Mouse (Mus musculus): ENCODE measurements around the gene Tmcc2.

DNA sequence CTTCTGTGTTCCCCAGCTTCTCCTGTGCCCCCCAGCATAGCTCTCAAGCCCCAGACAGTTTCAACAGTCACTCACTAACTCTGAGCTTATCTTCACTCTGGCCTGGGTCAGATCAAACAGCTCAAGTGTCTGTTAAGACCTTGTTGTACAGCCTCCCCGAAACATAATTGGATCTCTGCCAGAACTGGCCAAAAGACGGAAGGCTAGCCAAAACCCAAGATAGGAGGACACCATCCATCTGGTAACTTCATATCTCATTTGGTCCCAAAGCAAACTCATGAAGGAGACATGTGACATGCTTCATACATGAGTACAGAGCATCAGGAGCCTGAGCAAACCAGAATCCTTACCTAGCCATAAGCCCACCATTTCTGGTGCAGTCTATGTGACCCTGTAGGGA is 79.0 kb downstream of the Tmcc2 start:
- TF ChIP-seq CTCF (IDR thresholded peaks at IDR 0.05; ENCODE audit: low read depth) (no peak), EP300 (IDR thresholded peaks at IDR 0.05; ENCODE audit: low read depth) (no peak)
